Mouse (Mus musculus): ENCODE measurements at regions not wholly inside any gene's neighbourhood (a gene's known extent, or its start where the extent isn't known, plus 50 kb on each side); places are given as distances from the start of the nearest gene placed in this dataset.

DNA sequence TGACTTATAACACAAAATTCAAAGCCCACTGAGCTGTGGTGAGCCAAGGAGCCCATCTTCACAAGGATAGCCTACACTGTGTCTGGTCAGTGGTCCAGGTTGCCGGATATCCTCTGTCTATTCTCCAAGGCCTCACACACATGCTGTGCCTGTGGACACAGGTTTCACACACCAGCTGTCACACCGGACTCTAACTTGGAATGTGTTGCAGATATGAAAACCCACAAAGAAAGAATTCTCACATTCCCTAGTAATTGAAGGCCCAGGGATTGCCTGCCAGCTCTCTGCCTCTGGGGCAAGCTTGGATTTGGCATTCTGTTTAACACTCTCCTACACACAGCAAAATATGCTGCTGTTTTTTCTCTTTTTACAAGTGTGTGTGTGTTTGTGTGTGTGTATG, 595.4 kb upstream of the Arpp21 start:
- H3K4me1 ChIP-seq: peaks cover 3% of the 10 kb centered on the region; the same call in 1 of the 2 replicates
- DNase-seq (ENCODE audit: low spot score): no peak
- H3K27ac ChIP-seq: no peak overlapping the region
- 81% methylated on average over 2 of the region's 2 CpGs for WGBS
- H3K4me3 ChIP-seq: no peak overlapping the region
- no peaks in the 10 kb centered on the region for H3K36me3 ChIP-seq
- H3K9me3 ChIP-seq (replicated peaks): no peaks in the 10 kb centered on the region
- no peaks in the 10 kb centered on the region for H3K27me3 ChIP-seq (ENCODE audit: low read depth, poor library complexity, severe bottlenecking)

DNA sequence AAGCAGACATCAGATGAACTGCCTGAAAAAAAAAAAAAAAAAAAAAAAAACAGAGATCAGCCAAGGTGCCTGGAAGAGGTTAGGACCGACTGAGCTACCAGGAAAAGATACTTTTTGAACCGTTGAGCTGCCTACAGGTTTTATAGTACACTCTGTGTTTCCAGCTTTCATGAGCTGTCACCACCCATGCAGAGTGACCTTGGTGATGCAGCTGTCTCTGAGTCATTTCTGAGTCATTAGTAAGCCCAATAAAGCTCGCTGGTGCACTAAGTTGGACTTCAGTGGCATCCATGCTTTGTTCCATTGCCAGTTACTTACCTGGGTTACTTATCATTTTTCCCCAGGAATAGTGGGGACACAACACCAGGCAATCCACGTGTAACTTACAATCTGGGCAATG, 592.9 kb upstream of the Arpp21 start:
- Histone ChIP-seq H3K27me3 (ENCODE audit: low read depth, poor library complexity, severe bottlenecking) (no peaks in the 10 kb centered on the region), H3K9me3 (replicated peaks) (no peaks in the 10 kb centered on the region), H3K4me3 (no peak overlapping the region), H3K4me1 (peaks cover 3% of the 10 kb centered on the region; the same call in 1 of the 2 replicates), H3K36me3 (no peaks in the 10 kb centered on the region), H3K27ac (no peak overlapping the region)
- DNase-seq (ENCODE audit: low spot score): no peak
- WGBS: 80% methylated on average over 4 of the region's 4 CpGs

DNA sequence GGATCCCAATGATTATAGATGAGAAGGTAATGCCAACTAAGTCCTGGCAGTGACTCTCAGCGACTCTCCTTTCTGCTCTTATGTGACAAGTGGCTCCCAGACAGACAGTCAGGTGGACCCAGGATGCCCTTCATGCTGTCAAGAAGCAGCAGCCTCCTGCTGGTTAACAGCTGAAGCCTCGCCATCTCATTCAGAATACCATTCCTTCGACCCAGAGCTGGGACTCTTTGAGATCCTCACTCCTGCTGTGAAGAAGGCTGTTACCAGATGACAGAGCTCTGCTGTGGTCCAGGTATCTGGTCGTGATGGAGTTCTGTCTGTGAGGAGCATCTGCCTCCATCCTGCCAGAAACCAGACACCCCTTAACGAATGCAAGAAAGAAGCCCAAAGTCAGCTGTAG, 590.9 kb upstream of the Arpp21 start:
- 35% methylated on average over 5 of the region's 5 CpGs for WGBS
- H3K27me3 ChIP-seq (ENCODE audit: low read depth, poor library complexity, severe bottlenecking): no peaks in the 10 kb centered on the region
- H3K27ac ChIP-seq: no peak overlapping the region
- no peak overlapping the region for H3K4me3 ChIP-seq
- H3K9me3 ChIP-seq (replicated peaks): no peaks in the 10 kb centered on the region
- DNase-seq (ENCODE audit: low spot score): no peak
- peaks cover 3% of the 10 kb centered on the region; the same call in 1 of the 2 replicates for H3K4me1 ChIP-seq
- no peaks in the 10 kb centered on the region for H3K36me3 ChIP-seq

DNA sequence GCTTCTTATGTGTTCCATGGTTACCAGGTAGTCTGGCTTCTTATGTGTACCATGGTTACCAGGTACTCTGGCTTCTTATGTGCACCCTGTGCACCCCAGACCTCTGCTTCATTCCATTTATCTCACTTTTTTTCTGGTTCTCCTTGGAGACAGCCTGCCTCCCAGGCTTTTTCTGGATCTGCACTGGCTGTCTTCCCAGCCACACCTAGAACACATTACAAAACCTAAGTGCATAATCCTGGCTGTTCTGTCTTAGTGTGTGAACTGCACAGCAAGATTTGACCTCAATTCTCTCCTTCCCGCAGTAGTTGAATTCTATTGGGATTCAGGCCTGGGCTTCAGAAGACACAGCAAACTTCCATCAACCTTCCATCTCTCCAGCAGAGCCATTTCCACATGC, 586.2 kb upstream of the Arpp21 start:
- Histone ChIP-seq H3K4me3 (no peak overlapping the region), H3K36me3 (no peaks in the 10 kb centered on the region), H3K27ac (no peak overlapping the region), H3K4me1 (no peaks in the 10 kb centered on the region), H3K9me3 (replicated peaks) (no peaks in the 10 kb centered on the region), H3K27me3 (ENCODE audit: low read depth, poor library complexity, severe bottlenecking) (no peaks in the 10 kb centered on the region)
- no peak for DNase-seq (ENCODE audit: low spot score)
- WGBS: 84% methylated on average over 1 of the region's 1 CpGs

DNA sequence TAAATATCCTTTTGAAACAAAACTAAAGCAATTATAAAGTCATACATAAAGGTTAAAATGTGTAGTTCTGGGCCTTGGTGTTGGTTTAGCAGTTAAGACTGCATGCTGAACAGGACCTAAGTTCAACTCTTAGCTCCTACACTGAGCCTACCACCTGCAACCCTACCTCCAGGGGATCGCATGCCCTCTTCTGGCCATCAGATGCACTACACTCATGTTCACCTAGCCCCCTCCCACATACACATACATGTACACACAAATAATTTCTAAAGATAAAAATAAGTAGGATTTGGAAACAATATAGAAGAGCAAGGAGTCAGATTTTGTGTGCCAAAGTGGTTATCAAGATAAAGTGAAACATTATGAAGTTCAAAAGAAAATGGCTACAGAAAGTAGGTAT, 576.2 kb upstream of the Arpp21 start:
- Histone ChIP-seq H3K36me3 (no peaks in the 10 kb centered on the region), H3K27me3 (ENCODE audit: low read depth, poor library complexity, severe bottlenecking) (no peaks in the 10 kb centered on the region), H3K9me3 (replicated peaks) (no peaks in the 10 kb centered on the region), H3K4me1 (no peaks in the 10 kb centered on the region), H3K27ac (no peak overlapping the region), H3K4me3 (no peak overlapping the region)
- 64% methylated on average over 1 of the region's 1 CpGs for WGBS
- DNase-seq (ENCODE audit: low spot score): no peak

DNA sequence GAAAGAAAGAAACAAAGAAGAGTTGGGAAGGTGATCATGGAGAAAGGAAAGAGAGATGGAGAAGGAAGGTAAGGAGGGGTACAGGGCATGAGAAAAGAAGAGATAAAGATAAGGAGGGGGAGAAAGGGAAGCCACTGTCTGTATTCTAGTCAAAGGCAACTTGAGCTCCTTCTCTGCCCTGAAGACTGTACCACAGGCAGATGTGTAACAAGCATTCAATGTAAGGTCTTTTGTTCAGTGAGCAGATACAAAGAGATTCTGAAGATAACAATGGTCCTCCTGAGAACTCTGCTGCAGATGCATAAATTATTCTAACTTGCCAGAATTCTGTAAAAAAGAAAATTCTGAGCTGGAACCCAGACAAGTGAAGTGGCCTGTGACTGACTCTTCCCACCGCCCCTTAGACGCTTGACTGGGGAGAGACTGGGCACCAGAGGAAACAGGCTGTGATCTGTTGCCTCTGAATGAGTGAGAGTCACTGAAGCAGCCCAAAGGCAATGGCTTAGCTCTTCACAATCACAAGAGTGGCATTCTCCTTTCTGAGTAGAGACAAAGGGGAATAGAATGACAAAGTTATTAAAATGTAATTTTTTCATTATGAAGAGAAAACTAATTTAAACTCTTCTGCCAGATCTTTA, 564.0 kb upstream of the Arpp21 start:
- 82% methylated on average over 2 of the region's 2 CpGs for WGBS
- Histone ChIP-seq H3K4me3 (no peak overlapping the region), H3K9me3 (replicated peaks) (no peaks in the 10 kb centered on the region), H3K36me3 (no peaks in the 10 kb centered on the region), H3K4me1 (no peaks in the 10 kb centered on the region), H3K27ac (no peak overlapping the region), H3K27me3 (ENCODE audit: low read depth, poor library complexity, severe bottlenecking) (no peaks in the 10 kb centered on the region)
- no peak for DNase-seq (ENCODE audit: low spot score)

DNA sequence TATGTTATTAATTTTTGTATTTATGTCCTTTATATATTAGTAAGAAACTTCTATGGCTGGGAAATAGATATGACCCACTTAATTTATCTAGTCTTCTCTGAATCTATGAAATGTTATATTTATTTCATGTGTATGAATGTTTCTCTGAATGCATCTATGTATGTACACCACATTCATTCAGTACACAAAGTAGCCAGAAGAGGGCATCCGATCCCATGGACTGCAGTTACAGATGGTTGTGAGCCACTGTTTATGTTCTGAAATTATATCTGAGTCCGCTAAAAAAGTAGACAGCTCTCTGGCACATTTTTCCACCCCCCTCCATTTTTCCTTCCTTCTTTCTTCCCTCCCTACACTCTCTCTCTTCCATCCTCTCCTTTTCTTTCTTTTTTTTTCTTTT, 557.8 kb upstream of the Arpp21 start:
- 78% methylated on average over 2 of the region's 2 CpGs for WGBS
- no peaks in the 10 kb centered on the region for H3K36me3 ChIP-seq
- H3K9me3 ChIP-seq (replicated peaks): no peaks in the 10 kb centered on the region
- H3K4me1 ChIP-seq: no peaks in the 10 kb centered on the region
- DNase-seq (ENCODE audit: low spot score): peak; percentile 32
- H3K27ac ChIP-seq: no peak overlapping the region
- H3K4me3 ChIP-seq: no peak overlapping the region
- no peaks in the 10 kb centered on the region for H3K27me3 ChIP-seq (ENCODE audit: low read depth, poor library complexity, severe bottlenecking)

DNA sequence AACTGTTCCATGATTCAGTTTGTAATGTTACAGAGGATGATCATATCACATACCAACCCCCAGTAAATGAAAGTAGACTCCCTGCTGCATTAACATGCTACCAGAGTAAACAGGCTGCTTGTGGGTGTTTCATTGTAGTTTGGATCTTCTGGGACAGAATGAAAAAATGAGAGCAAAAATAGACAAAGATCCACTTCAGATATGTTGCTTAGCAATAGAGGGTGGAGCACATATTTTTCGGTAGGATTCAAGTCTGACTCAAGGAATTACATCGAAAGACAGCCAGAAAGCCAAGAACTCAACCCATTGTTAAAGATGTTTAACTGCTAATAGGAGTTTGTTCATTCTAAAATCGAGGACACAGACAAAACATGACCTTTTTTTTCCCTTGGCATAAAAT, 536.2 kb upstream of the Arpp21 start:
- Histone ChIP-seq H3K9me3 (replicated peaks) (no peaks in the 10 kb centered on the region), H3K4me1 (no peaks in the 10 kb centered on the region), H3K4me3 (no peak overlapping the region), H3K36me3 (no peaks in the 10 kb centered on the region), H3K27me3 (ENCODE audit: low read depth, poor library complexity, severe bottlenecking) (no peaks in the 10 kb centered on the region), H3K27ac (no peak overlapping the region)
- no peak for DNase-seq (ENCODE audit: low spot score)
- WGBS: 85% methylated on average over 3 of the region's 3 CpGs

DNA sequence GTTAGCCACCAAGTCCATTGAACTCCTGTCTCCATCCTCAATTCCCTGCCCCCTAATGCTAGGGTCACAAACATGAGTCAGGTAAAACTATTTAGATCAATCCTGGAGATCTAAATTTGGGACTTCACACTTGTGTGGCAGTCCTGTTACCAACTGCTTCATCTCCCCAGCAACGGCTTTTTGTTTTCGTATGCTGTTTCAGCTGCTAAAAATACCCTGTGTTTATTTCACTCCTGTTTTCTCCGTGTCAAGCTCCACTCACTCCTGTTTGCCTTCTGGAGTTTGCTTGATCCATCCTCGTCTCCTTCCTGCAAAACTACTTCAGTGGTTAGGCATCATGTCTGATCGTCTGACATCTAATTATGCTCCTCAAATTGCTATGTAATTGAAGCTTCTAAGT, 508.9 kb upstream of the Arpp21 start:
- 78% methylated on average over 5 of the region's 5 CpGs for WGBS
- Histone ChIP-seq H3K36me3 (no peaks in the 10 kb centered on the region), H3K9me3 (replicated peaks) (no peaks in the 10 kb centered on the region), H3K4me1 (no peaks in the 10 kb centered on the region), H3K27me3 (ENCODE audit: low read depth, poor library complexity, severe bottlenecking) (no peaks in the 10 kb centered on the region), H3K4me3 (no peak overlapping the region), H3K27ac (no peak overlapping the region)
- no peak for DNase-seq (ENCODE audit: low spot score)

DNA sequence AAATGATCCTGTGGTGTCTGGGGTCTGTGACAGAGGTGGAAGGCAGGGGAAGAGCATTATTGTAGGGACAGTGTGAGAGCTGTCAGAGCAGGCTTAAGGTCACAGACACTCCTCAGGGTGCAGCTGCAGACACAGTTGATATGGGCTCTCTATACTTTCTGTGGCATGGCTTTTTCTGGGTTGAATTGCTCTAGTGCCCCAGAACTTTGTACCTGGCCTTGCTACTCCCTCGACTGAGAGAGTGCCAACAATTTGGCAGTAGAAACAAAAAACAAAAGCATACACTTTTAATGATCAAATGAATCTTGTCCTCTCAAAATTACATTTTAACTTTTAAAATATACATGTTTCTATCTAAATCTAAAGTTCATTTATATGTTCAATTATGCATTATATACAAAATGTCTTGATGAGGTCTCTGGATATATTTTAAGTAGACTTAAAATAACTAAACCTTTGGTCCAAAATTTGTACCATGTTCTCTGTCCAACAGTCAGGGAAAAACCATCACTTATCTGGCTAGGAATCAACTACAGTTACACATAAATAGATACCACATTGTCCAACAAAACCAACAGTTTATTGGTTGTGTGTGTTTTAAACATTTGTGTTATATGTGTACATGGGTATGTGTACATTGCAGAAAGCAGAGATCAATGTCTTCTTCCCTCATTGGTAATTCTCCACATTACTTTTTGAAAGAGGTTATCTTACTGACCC, 508.3 kb upstream of the Arpp21 start:
- 83% methylated on average over 1 of the region's 1 CpGs for WGBS
- H3K27ac ChIP-seq: no peak overlapping the region
- no peak overlapping the region for H3K4me3 ChIP-seq
- H3K27me3 ChIP-seq (ENCODE audit: low read depth, poor library complexity, severe bottlenecking): no peaks in the 10 kb centered on the region
- H3K9me3 ChIP-seq (replicated peaks): no peaks in the 10 kb centered on the region
- no peaks in the 10 kb centered on the region for H3K36me3 ChIP-seq
- DNase-seq (ENCODE audit: low spot score): no peak
- no peaks in the 10 kb centered on the region for H3K4me1 ChIP-seq

DNA sequence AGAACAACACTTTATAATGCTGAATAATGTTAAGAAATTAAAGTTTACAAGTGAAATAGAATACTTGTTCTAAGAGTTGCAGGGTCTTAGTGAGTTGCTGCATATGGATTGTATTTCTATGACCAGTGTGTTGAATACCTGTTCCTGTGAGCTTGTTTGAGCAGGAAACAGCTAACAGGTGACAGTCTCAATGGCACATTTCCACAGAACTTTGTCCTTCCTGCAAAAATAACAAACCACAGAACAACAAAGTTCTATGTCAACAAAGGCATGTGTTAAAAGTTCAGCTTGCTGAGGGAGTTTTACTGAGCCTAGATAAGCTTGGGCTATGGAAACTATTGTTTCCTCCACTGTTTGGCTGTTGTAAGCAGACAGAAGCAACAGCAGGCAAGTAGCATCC, 500.0 kb upstream of the Arpp21 start:
- Histone ChIP-seq H3K4me1 (no peaks in the 10 kb centered on the region), H3K4me3 (no peak overlapping the region), H3K27me3 (ENCODE audit: low read depth, poor library complexity, severe bottlenecking) (no peaks in the 10 kb centered on the region), H3K36me3 (no peaks in the 10 kb centered on the region), H3K27ac (no peak overlapping the region), H3K9me3 (replicated peaks) (no peaks in the 10 kb centered on the region)
- no peak for DNase-seq (ENCODE audit: low spot score)

DNA sequence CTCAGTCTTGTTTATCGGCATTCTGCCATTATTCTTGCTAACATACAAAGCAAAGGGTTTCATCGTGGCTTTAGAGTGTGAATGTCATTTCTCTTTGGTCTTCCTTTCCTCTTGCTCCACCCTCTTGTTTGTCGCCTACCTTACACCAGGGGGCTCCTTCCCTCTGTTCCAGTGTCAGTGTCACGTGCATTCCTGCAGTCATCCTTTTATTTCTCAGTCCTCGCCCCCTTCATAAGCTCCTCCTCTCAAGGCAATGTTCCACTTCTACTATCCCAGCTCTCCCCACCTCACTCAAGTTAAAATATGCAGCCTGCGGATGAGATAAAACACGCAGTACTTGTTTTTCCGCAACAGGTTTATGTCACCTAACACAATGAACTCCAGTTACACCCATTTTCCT, 489.8 kb upstream of the Arpp21 start:
- no peak for DNase-seq (ENCODE audit: low spot score)
- Histone ChIP-seq H3K27me3 (ENCODE audit: low read depth, poor library complexity, severe bottlenecking) (no peaks in the 10 kb centered on the region), H3K36me3 (no peaks in the 10 kb centered on the region), H3K27ac (no peak overlapping the region), H3K4me1 (no peaks in the 10 kb centered on the region), H3K4me3 (no peak overlapping the region), H3K9me3 (replicated peaks) (no peaks in the 10 kb centered on the region)
- 46% methylated on average over 8 of the region's 8 CpGs for WGBS

DNA sequence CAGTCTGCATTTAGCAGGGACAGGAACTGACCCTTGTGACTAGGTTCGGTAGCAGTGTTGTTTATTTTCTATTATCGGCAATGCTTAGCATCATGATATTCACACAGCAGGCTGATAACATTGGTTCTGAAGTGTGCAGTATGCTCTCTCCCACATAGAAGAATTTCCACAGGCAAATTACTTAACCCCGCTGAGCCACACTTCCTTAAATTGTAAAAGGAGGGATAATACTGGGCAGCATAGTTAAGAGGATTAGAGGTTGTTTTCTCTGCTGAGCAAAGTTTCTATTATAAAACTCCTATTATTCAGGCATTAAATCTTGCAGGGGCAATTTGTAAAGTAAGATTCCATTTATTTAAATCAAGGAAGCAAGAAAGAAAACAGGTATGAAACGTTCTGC, 489.4 kb upstream of the Arpp21 start:
- Histone ChIP-seq H3K27me3 (ENCODE audit: low read depth, poor library complexity, severe bottlenecking) (no peaks in the 10 kb centered on the region), H3K36me3 (no peaks in the 10 kb centered on the region), H3K27ac (no peak overlapping the region), H3K4me3 (no peak overlapping the region), H3K4me1 (no peaks in the 10 kb centered on the region), H3K9me3 (replicated peaks) (no peaks in the 10 kb centered on the region)
- DNase-seq (ENCODE audit: low spot score): no peak
- 58% methylated on average over 4 of the region's 4 CpGs for WGBS

DNA sequence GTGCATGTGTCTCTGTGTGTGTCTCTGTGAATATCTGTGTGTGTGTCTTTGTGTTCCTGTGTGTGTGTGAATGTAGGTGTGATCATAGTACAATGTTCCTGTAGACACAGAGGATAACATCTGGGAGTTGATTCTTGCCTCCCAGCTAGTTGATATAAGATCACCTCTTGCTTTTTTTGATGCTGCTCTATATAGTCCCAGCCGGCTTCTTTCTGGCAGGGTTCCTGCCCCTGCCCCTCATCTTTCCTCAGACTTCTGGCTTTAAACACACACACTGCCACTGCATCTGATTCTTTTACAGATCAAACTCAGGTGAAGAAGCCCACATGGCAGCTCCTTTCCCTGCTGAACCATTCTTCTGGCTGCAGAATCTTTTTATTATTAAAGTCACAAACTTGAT, 487.6 kb upstream of the Arpp21 start:
- 83% methylated on average over 1 of the region's 1 CpGs for WGBS
- no peaks in the 10 kb centered on the region for H3K36me3 ChIP-seq
- no peak overlapping the region for H3K27ac ChIP-seq
- H3K27me3 ChIP-seq (ENCODE audit: low read depth, poor library complexity, severe bottlenecking): no peaks in the 10 kb centered on the region
- no peak for DNase-seq (ENCODE audit: low spot score)
- H3K4me3 ChIP-seq: no peak overlapping the region
- H3K9me3 ChIP-seq (replicated peaks): no peaks in the 10 kb centered on the region
- no peaks in the 10 kb centered on the region for H3K4me1 ChIP-seq

Measured in limb, embryonic 10.5 days (tissue).